Mouse (Mus musculus): ENCODE data around the gene Dpep2nb.
"Not testable (repeated sequence)": the region's sequence is repeated elsewhere in the genome, so short reads cannot be mapped to it uniquely, and the experiment has no call there.

Dpep2nb gene

GRCm38 (mm10) chr8:106007135-106007534 is 1.4 kb upstream of the Dpep2nb start:
- DNase-seq (ENCODE audit: low spot score in 2 of 2), result no peak

- no peak for DNase-seq (ENCODE audit: low spot score in 2 of 2)
Measured at GRCm38 (mm10) chr8:106006413-106006812, 638 bp upstream of the Dpep2nb start.

- no peak for DNase-seq (ENCODE audit: low spot score in 2 of 2)
Measured at GRCm38 (mm10) chr8:106004538-106005207, 1.1 kb downstream of the Dpep2nb start.

- DNase-seq (ENCODE audit: low spot score in 2 of 2), result no peak
Measured at GRCm38 (mm10) chr8:106001908-106002307, 3.9 kb downstream of the Dpep2nb start.

GRCm38 (mm10) chr8:105998971-105999370 is 6.8 kb downstream of the Dpep2nb start:
- DNase-seq (ENCODE audit: low spot score in 2 of 2), result no peak

GRCm38 (mm10) chr8:105996359-105996758 is 9.4 kb downstream of the Dpep2nb start:
- DNase-seq (ENCODE audit: low spot score in 2 of 2), result peak; percentile 31 to 54

- no peak for DNase-seq (ENCODE audit: low spot score in 2 of 2)
Measured at GRCm38 (mm10) chr8:105993226-105993625, 12.5 kb downstream of the Dpep2nb start.

- peak; percentile 85 to 88 for DNase-seq (ENCODE audit: low spot score in 2 of 2)
Measured at GRCm38 (mm10) chr8:105992499-105992898, 13.3 kb downstream of the Dpep2nb start.

GRCm38 (mm10) chr8:105991546-105991945 is 14.2 kb downstream of the Dpep2nb start:
- no peak for DNase-seq (ENCODE audit: low spot score in 2 of 2)

- peak; percentile 75 to 82 for DNase-seq (ENCODE audit: low spot score in 2 of 2)
Measured at GRCm38 (mm10) chr8:105990856-105991387, 14.9 kb downstream of the Dpep2nb start, which contains the start of gene Dus2. Gene Dus2, plus strand, starts transcription at chr8:105991337.

GRCm38 (mm10) chr8:105988546-105988945 is 17.2 kb downstream of the Dpep2nb start:
- no peak for DNase-seq (ENCODE audit: low spot score in 2 of 2)

GRCm38 (mm10) chr8:105983406-105983805 is 22.4 kb downstream of the Dpep2nb start:
- not testable (repeated sequence) for DNase-seq (ENCODE audit: low spot score in 2 of 2)

GRCm38 (mm10) chr8:105981146-105981545 is 24.6 kb downstream of the Dpep2nb start:
- DNase-seq (ENCODE audit: low spot score in 2 of 2), result no peak

- no peak for DNase-seq (ENCODE audit: low spot score in 2 of 2)
Measured at GRCm38 (mm10) chr8:105979325-105979724, 26.4 kb downstream of the Dpep2nb start, which contains the start of gene Dpep3. Gene Dpep3, minus strand, starts transcription at chr8:105979429.

GRCm38 (mm10) chr8:105975363-105975762 is 30.4 kb downstream of the Dpep2nb start:
- DNase-seq (ENCODE audit: low spot score in 2 of 2), result no peak

- no peak for DNase-seq (ENCODE audit: low spot score in 2 of 2)
Measured at GRCm38 (mm10) chr8:105971019-105971720, 34.6 kb downstream of the Dpep2nb start.

GRCm38 (mm10) chr8:105969367-105969766 is 36.4 kb downstream of the Dpep2nb start:
- DNase-seq (ENCODE audit: low spot score in 2 of 2), result no peak

- DNase-seq (ENCODE audit: low spot score in 2 of 2), result peak; percentile 32 to 42
Measured at GRCm38 (mm10) chr8:105966692-105967311, 39.0 kb downstream of the Dpep2nb start.

- DNase-seq (ENCODE audit: low spot score in 2 of 2), result peak; percentile 77 to 79
Measured at GRCm38 (mm10) chr8:105965905-105966341, 39.9 kb downstream of the Dpep2nb start, which contains the start of gene Slc12a4. Gene Slc12a4, minus strand, starts transcription at chr8:105966097.

GRCm38 (mm10) chr8:105965266-105965904 is 40.4 kb downstream of the Dpep2nb start:
- peak; percentile 42 to 51 for DNase-seq (ENCODE audit: low spot score in 2 of 2)

- DNase-seq (ENCODE audit: low spot score in 2 of 2), result no peak
Measured at GRCm38 (mm10) chr8:105964506-105965265, 41.1 kb downstream of the Dpep2nb start.
